Mouse (Mus musculus) CD8-positive naive resting alpha-beta T cell, adult 2 months (primary cell): Measurements from ENCODE around the gene Gm9268.
"Not testable (repeated sequence)": the region's sequence is repeated elsewhere in the genome, so short reads cannot be mapped to it uniquely, and the experiment has no call there.

ENCODE experiments used
- DNase-seq, 2 experiments: peaks; one replicate each; pipeline ENCODE4 v3.0.0; 2022; ENCODE audit warnings: low read depth in 2 of 2, low spot score in 2 of 2

The Gm9268 gene

GRCm38 (mm10) chr7:43018465-43018864 is at the start of gene Gm9268:
Gene Gm9268 (plus strand): TSS chr7:43018765.
- not testable (repeated sequence) for DNase-seq

GRCm38 (mm10) chr7:42980098-42980497 is 38.5 kb upstream of the Gm9268 start:
- DNase-seq: no peak

GRCm38 (mm10) chr7:42980739-42981138 is 37.8 kb upstream of the Gm9268 start:
- no peak for DNase-seq

- no peak for DNase-seq
Observed at GRCm38 (mm10) chr7:43077831-43078230, 59.3 kb downstream of the Gm9268 start.
